Mouse (Mus musculus) brain, embryonic 18.5 days (tissue): ENCODE measurements at regions not wholly inside any gene's neighbourhood (a gene's known extent, or its start where the extent isn't known, plus 50 kb on each side); places are given as distances from the start of the nearest gene placed in this dataset.
"Not testable (repeated sequence)": the region's sequence is repeated elsewhere in the genome, so short reads cannot be mapped to it uniquely, and the experiment has no call there.

Experiments
- DNase-seq: peaks from one replicate; pipeline ENCODE4 v3.0.0-alpha.2; 2012; ENCODE audit warnings: low read depth, low spot score

GRCm38 (mm10) chr9:31653788-31654187, 189.5 kb upstream of the Tmem45b start:
- no peak for DNase-seq

DNA sequence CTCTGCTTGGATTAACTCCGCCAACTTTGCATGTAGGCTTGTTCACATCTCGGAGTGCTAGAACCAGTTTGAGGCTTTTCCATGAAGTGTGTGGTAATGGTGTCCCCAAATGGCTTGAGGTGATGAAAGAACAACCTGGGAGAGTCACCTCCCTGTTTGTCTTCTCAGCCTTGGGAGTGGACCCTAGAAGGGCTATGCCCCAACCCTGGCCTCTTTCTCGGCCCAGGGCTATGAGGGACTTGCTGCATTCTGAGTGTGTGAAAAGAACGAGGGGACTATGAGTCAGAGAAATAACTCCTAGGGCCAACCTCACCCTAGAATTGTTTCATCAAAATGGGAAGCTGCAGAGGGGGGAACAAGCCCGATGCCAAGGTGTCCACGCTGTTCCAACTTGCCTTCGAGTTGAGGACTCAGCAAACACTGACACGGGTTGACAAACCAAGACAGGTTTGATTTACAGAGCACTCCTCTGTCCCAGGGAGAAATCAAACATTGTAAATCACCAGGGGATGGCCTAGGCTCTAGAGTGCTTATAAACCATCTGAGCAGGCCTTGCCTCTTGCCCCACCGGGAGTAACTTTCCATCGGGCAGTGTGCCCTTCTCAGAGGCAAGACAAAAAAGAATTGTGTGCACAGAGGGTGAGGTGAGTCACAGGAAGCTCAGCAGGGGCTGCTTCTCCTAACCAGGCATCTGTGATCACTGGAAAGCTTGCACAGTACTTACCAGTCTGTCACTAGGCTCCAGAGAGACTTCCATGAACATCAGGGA, 186.3 kb upstream of the Tmem45b start:
- no peak for DNase-seq

- no peak for DNase-seq
Measured at GRCm38 (mm10) chr9:31649073-31649472, 184.8 kb upstream of the Tmem45b start.

DNA sequence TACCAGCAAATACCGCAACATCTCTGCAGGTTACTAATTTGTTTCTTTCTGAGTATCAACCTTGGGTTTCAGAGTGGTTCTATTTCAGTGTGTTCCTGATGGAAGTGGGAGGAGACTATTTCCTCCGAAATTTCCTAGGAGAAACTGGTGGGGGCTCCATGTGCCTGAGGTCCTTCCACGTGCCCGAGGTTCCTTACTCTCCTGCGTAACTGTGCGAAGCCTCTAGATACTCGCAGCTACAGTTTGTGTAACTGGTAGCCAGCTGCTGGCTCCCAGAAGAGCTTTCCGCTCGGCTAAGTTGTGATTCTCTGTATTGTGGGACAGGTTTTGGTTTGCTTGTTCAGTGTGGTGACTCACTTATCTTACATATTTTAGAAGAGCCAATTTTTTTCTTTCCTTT, 184.3 kb upstream of the Tmem45b start:
- no peak for DNase-seq

DNA sequence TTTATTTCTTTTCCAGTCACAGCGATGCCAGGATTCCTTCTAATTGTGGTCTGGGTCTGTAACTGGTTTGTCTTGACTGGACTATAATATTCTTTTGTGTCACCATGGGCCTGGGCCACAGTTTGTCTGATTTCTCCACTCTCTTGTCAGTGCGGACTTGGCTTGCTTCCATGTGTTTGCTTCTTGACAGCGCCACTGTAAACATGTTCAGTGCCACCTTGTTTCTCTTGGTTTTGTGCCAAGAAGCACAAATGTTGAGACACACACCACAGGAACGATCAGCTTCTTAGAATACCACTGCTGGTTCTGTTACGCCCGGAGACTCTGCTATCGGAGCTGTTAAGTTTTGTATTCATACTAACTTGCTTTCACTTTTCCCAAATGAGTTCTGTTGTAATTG, 180.9 kb upstream of the Tmem45b start:
- DNase-seq: no peak

DNA sequence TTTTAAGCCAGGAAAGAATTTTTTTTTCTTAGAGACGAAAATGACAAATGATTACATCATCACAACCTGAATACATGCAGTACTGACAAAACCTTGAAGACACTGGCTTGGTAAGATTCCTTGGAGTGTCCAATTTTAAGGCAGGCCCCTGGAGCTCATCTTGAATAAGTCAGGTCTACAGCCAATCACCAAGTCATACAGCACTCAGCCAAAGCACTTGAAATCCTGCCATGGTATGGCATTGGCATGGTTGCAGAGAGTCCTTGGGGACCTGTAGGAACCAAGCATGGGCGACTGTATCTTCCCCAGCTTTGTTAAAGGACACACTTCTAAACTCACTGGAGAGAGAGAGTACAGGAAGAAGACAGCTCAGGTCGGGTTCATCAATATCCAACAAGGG, 179.8 kb upstream of the Tmem45b start:
- no peak for DNase-seq

GRCm38 (mm10) chr9:31642169-31642568, 177.9 kb upstream of the Tmem45b start:
- DNase-seq: no peak

- no peak for DNase-seq
Measured at GRCm38 (mm10) chr9:31628291-31628690, 164.0 kb upstream of the Tmem45b start.

DNA sequence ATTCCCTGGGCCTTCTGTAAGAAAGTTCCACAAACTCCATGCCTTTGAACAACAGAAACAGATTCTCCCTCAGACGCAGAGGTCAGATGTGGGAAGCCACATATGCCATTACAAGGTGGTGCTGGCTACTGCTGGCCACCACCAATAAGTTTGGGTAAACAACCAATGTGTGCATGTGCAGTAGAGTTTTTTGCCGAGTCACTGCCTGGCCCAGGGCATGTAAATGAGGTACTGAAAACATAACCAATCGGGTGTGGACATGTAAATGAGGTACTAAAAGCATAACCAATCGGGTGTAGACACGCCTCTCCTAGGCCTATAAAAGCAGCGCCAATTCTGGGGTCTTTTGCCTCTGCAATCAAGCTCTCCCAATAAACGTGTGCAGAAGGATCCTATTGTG, 157.3 kb upstream of the Tmem45b start:
- DNase-seq: not testable (repeated sequence)

DNA sequence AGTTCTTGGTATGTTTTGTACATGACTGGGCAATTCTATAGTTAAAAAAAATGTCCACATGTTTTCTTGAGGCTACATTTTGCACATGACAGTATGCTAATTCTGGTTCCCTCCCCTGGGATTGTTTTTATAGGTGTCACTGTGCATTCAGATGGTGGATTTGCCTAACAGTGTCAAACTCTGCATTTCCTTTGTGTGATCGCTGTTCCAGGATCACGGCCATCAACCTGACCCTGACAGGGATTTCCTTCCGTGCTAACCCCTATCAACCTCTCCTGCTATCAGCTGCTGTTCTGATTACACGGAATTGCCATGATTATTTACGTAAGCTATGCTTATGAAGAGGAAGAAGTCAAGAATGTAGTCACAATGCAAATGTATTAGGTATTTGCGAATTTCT, 155.1 kb upstream of the Tmem45b start:
- no peak for DNase-seq

DNA sequence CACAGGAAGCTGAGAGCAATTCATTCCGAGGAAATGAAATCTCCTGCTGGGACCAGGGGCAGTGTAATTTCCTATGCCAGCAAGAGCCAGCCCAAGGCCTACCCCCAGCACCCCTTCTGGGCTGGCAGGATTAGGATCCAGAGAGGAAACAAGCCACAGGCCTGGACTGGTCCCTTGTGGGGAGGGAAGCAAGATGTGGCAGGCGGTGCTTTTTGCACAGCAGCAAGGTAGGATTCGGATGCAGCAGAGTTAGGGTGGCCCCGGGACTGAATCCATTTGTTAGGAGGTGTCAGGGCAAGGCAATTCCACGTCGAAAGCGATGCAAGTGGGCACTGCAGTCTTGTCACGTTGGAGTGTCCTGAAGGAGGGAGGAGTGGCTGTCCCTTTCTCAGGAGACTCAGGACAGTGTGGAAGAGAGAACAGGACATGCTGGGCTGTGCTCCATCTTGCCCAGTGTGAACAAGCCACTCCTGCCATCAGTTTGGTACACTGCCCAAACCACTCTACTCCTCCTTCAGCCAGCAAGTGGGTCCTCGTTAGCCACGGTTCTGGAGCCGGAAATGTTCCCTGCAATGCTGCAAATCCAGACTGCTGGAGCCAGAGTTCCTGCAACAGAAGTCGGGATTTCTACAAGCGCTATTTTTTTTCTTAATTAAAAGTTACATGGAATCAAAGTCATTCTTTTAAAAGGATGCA, 150.1 kb upstream of the Tmem45b start:
- no peak for DNase-seq

DNA sequence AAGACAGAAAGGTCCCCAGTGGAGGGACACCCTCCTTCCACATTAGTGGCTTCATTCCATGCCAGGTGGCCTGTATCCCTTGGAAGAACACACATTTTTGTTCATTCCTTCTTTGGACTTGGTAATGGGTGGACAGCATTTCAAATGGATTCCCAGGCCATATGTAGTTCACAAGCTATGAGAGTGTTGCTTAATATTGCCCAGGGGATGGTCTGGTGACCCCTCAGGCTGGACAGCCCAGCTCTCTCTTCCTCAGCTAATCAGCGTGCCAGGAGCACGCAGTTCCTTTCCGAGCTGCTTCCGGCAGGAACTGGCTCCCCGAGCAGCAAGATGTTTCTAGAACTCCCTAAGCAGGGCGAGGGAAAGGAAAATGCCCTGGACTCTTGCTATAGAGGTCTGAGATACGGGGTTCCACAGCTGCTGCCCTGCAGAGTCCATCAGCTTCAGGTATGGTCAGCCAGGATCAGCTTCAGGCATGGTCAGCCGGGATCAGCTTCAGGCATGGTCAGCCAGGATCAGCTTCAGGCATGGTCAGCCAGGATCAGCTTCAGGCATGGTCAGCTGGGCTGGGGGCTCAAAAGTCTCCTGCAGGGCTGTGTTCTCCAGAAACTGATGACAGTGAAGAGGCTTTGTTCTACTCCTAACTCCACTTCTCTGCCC, 146.9 kb upstream of the Tmem45b start:
- DNase-seq: no peak

DNA sequence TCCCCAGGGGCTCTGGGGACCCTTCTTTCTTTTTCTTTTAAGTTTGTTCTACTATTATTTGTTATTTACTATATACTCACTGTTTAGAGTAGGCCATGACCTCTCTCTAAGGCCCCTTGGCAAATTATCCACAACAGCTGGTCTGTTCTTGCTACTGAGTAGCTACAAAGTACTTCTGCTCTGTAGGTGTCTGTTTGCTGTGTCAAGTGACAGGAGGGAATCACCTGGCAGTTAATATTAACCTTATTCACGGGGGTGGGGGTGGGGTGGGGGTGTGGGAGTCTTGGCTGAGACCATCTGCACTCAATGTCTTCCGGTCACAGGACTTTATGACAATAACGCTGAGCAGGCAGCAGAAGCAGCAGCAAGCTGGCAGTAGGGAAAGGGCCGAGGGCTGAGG, 146.4 kb upstream of the Tmem45b start:
- DNase-seq: no peak

DNA sequence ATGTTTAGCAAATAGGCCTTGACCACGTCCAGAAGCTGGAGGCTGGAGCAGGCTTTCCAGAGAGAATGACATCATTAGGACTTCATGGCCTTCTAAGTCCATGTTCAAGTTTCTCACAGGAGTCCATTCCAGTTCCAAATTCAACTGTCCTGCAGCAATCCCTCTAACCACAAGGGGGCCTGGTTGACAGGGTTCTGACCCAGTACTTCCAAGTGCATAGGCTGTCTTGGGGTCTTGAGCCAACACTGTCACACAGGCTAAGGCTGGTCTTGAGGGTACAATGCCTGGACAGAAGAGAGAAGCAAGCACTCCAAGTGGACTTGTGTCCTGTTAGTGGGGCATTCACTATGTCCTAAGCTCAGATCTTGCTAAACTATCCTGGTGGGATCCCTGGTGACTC, 145.9 kb upstream of the Tmem45b start:
- DNase-seq: no peak

DNA sequence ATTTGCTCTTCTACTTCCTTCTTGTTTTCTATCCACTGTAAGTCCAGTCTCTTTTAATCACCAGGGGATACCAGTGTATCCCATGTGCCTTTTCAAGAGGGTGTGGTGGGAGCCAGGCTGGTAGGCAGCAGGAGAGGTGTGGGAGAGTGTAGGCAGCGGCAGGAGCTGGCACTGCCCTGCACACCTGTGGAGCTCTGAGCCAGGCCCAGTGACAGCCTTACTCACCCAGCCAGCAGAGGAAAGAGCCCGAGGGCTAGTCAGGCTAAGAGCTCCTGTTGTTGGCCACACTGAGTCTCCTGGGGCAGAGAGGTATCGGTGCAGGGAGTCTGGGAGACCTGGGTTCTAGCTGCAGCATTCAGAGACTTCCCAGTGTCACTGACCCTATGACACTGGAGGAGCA, 145.5 kb upstream of the Tmem45b start:
- no peak for DNase-seq

DNA sequence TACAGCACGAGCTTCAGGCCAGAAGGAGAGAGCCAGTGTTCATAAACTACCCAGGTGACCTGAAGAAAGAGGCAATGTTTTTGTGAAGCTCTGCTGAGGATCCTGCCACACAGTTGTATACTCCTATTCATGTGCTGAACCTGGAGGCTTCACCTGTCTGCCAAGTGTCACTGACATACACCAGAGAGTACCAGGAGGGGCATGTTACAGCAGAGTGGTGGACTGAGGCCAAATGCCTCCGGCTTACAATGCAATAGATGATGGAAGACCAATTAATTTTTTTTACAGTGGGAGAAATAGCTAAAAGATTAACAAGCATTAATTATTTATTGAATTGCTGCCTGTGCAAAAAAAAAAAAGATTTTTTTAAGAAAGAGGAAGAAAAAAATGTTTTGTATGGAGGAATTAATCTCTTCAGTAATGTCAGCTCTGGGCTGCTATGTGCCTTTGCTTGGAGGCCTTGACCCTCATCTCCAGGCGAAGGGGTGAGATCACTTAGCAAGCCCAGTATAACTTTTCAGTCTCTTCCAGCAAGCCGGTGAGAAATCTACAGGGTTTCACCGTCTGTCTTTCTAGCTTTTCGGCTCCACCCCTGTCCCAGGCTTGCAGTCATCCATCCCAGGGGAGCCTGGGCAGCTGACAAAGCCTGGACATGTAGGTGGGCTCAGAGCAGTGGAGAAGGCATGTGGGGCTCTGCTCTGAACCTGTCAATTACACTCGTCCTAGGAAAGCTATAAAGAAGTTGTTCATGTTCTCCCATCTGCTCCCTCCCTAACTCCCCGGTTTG, 144.0 kb upstream of the Tmem45b start:
- no peak for DNase-seq

DNA sequence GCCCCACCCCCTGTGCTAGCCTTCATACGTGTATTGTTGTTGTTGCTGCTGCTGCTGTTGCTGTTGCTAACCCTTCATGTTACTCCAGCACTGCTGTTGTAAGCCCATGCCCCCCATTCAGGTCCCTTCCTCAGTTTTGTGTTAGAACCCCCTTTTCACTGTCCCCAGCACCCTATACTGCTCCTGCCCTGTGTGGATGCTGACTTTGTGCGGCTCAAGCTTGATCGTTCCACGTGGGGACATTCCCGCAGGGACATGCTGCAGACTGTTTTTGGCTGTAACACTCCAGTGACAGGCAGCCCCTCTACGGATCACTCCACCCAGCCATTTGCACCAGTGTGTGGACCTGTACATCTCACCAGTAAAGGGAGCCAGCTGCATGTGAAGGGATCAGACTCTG, 142.7 kb upstream of the Tmem45b start:
- no peak for DNase-seq

DNA sequence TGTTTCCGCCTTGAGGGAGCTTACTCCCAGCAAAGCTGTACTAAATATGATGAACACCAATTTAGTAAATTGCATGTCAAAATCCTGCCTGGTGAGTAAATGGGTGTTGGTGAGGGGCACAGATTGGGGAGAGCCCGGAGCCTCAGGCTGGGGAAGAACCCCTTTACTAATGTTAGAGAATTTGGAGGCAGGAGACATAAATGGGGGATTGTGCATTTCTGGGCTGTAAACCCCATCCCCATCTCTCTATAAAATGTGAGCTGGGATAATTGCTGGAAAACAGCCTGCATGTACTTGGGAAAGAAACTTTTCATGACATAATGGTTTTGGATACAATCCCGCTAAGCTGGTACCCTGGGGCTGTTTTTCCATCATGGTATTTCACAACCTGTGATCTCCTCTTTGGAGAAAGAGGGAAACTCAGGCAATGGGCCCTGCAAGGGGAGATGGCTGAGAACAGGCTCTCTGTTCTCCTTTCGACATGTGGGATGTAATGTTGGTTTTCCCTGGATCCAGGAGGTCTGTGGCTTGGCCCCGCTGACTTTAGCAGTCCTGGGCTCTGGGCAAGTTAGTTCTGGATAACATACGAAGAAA, 140.3 kb upstream of the Tmem45b start:
- DNase-seq: no peak

DNA sequence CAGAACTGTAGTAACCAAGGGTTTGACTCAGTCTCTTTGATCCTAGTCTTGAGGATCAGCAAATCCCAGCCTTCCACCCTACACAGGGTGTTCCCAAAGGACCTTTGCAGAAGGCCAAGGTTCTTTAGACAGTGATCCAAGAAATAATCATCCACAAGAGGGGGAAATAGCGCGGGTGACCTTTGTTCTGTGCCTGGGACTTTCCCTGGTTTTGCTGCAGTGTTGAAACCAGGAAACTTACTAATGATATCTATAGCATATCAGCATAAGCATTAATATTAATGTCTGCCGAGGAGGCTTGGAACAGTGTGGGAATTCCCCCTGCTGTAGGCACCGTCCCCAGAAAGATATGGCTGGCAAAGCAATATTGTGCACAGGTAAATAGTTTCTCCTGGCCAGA, 138.4 kb upstream of the Tmem45b start:
- no peak for DNase-seq

GRCm38 (mm10) chr9:31595096-31595495, 130.8 kb upstream of the Tmem45b start:
- DNase-seq: no peak

GRCm38 (mm10) chr9:31587671-31588070, 123.4 kb upstream of the Tmem45b start:
- no peak for DNase-seq

GRCm38 (mm10) chr9:31583983-31584382, 119.7 kb upstream of the Tmem45b start:
- no peak for DNase-seq
